Mouse (Mus musculus) leukemia stem cell, adult 10-12 weeks (primary cell): Measurements from ENCODE around the gene Atp13a3. TPM values are rescaled to one million over a fixed set of nuclear protein-coding genes. Genes with fewer than 3 reads are reported as not detected.

Source experiments
- polyA plus RNA-seq: library from polyadenylated mRNA; stranded (reverse); fragments of >175 nt; gene quantifications from 2 replicates; pipeline ENCODE4 v1.2.3, GENCODE M21; 2012; ENCODE audit warnings: low replicate concordance

Atp13a3 gene
- 158 and 287 TPM in 2 replicates for polyA plus RNA-seq

GRCm38 (mm10) chr16:30405925-30406670 lies at the start of gene Atp13a3:
Atp13a3 (minus strand) TSS chr16:30405975.

GRCm38 (mm10) chr16:30310647-30311046 lies 95.1 kb downstream of the Atp13a3 start, which contains the start of gene Gp5:
Gp5 (minus strand) TSS chr16:30310779.

GRCm38 (mm10) chr16:30282844-30283495 lies 122.8 kb downstream of the Atp13a3 start, which contains the start of gene Lrrc15:
Lrrc15 (minus strand) TSS chr16:30283256.

GRCm38 (mm10) chr16:30267359-30267758 lies 138.4 kb downstream of the Atp13a3 start, which contains the start of gene Cpn2:
Cpn2 (minus strand) TSS chr16:30267499.

Other genes starting within 250 kb of the Atp13a3 start
- not detected in 2 replicates for gene Cpn2, start 138.5 kb downstream of the Atp13a3 start, polyA plus RNA-seq
- gene Lrrc15, start 122.7 kb downstream of the Atp13a3 start, polyA plus RNA-seq: 0.07 TPM in 1 of 2 replicates, not detected in the other
- gene Gp5, start 95.2 kb downstream of the Atp13a3 start, polyA plus RNA-seq: 293 and 304 TPM in 2 replicates
- 0.39 and 1.9 TPM in 2 replicates for gene Tmem44, start 144.9 kb upstream of the Atp13a3 start, polyA plus RNA-seq
- gene Lsg1, start 181.6 kb upstream of the Atp13a3 start, polyA plus RNA-seq: 2.3 and 6.9 TPM in 2 replicates
- gene Fam43a, start 193.7 kb upstream of the Atp13a3 start, polyA plus RNA-seq: 14.4 and 24.4 TPM in 2 replicates